In the genomic region with DNA sequence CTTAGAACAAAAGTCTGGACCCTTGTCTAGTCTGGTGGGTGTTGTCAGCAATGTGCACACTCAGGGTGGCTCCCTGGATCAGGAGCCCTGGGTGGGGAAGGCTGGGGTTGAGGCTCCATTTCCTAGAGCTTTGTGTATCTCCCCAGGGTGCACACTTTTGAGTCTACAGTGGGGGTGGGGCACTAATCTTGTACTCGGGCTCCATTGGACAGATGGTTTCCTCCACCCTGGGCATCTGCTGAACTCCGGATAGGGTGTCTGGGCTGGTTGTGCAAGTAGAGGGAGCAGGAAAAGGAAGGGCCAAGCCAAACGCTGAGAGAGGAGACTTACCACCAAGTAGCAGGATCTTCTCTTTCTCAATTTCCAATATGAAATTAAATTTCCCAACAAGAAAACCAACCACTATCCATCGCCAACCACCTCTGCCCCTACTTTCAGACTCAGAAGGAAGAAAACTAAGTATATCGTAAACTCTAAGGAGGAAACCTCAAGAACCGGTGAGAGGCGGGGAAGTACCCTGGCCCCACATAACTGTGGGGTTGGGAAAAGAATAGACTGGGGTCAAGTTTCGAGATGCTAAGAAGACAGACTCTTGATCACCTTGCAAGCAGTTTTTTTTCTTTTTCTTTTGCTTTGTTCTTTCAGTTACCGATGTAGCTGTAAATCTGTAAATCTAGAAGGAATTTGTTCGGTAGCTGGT, we compare ENCODE assay signal across 8 mouse cellular contexts. TPM values are rescaled to one million over a fixed set of nuclear protein-coding genes. Genes with fewer than 3 reads are reported as not detected.
A peak's percentile ranks its signal among the peaks of the same experiment; 100 is the strongest.
DNase-seq lines count a peak whose midpoint lies in the region; ATAC-seq and TF ChIP-seq lines count a peak whose summit lies in the region.

No protein-coding gene starts in this region.

- no peaks in the 10 kb centered on the region for H3K4me1 ChIP-seq in heart, embryonic 12.5 days (replicated peaks)
- H3K4me1 ChIP-seq in ES-Bruce4 (ENCODE audit: control insufficient read depth, insufficient read depth, low read length) = peaks cover 5% of the 10 kb centered on the region
- H3K4me1 ChIP-seq in embryonic facial prominence, embryonic 14.5 days (ENCODE audit: control insufficient read depth, insufficient read depth, low read length) = no peaks in the 10 kb centered on the region
- H3K4me1 ChIP-seq in liver, postnatal 0 days (ENCODE audit: insufficient read depth) = peaks cover 28% of the 10 kb centered on the region

- 79% methylated on average over 10 of the region's 10 CpGs for WGBS in heart, embryonic 12.5 days
- 85% methylated on average over 10 of the region's 10 CpGs for WGBS in embryonic facial prominence, embryonic 14.5 days
- 44% methylated on average over 10 of the region's 10 CpGs for WGBS in liver, postnatal 0 days (ENCODE audit: insufficient replicate concordance)

- H3K36me3 ChIP-seq in heart, embryonic 12.5 days = peaks cover 10% of the 10 kb centered on the region
- no peaks in the 10 kb centered on the region for H3K36me3 ChIP-seq in ES-Bruce4 (ENCODE audit: control insufficient read depth, insufficient read depth, low read length, poor library complexity, severe bottlenecking)
- H3K36me3 ChIP-seq in embryonic facial prominence, embryonic 14.5 days (ENCODE audit: control insufficient read depth, insufficient read depth, low read length) = peaks cover 29% of the 10 kb centered on the region
- H3K36me3 ChIP-seq in liver, postnatal 0 days (replicated peaks; ENCODE audit: insufficient read depth, low read length) = peaks cover 31% of the 10 kb centered on the region

- peak; percentile 94 for TF ChIP-seq EP300 in ES-Bruce4 (IDR thresholded peaks at IDR 0.05; ENCODE audit: insufficient read depth, low read depth, low read length)
- TF ChIP-seq EP300 in liver, postnatal 0 days (IDR thresholded peaks at IDR 0.05; ENCODE audit: low read depth) = no peak

- H3K27ac ChIP-seq in heart, embryonic 12.5 days (ENCODE audit: poor library complexity, severe bottlenecking) = no peak overlapping the region
- peak overlapping the region; percentile 76 for H3K27ac ChIP-seq in ES-Bruce4 (ENCODE audit: insufficient read depth, low read length)
- H3K27ac ChIP-seq in embryonic facial prominence, embryonic 14.5 days (replicated peaks; ENCODE audit: low read depth, low read length) = no peak overlapping the region
- peak overlapping the region; percentile 4; the same call in 1 of the 2 replicates for H3K27ac ChIP-seq in liver, postnatal 0 days (ENCODE audit: low read depth)

- no peak overlapping the region for H3K4me2 ChIP-seq in heart, embryonic 12.5 days
- no peak overlapping the region for H3K4me2 ChIP-seq in embryonic facial prominence, embryonic 14.5 days (ENCODE audit: low read depth, low read length)
- H3K4me2 ChIP-seq in liver, postnatal 0 days (ENCODE audit: low read depth, low read length) = peak overlapping the region; percentile 50

- H3K9me3 ChIP-seq in heart, embryonic 12.5 days (replicated peaks) = no peaks in the 10 kb centered on the region
- H3K9me3 ChIP-seq in ES-Bruce4 (replicated peaks; ENCODE audit: control insufficient read depth, insufficient read depth, low read length, poor library complexity, severe bottlenecking) = no peaks in the 10 kb centered on the region
- no peaks in the 10 kb centered on the region for H3K9me3 ChIP-seq in embryonic facial prominence, embryonic 14.5 days (ENCODE audit: control insufficient read depth, low read length)
- H3K9me3 ChIP-seq in liver, postnatal 0 days (ENCODE audit: low read length) = no peaks in the 10 kb centered on the region

- TF ChIP-seq POLR2A in ES-Bruce4 (IDR thresholded peaks at IDR 0.05; ENCODE audit: insufficient read depth, low read length) = no peak

- ATAC-seq in heart, embryonic 12.5 days (ENCODE audit: insufficient number of reproducible peaks, low FRiP score) = no peak
- peak; percentile 85 for ATAC-seq in embryonic facial prominence, embryonic 14.5 days (ENCODE audit: low read depth)
- ATAC-seq in liver, postnatal 0 days = peak; percentile 84

- H3K4me3 ChIP-seq in heart, embryonic 12.5 days = no peak overlapping the region
- no peak overlapping the region for H3K4me3 ChIP-seq in ES-Bruce4 (ENCODE audit: low read depth, low read length)
- H3K4me3 ChIP-seq in embryonic facial prominence, embryonic 14.5 days (ENCODE audit: low read depth, low read length) = no peak overlapping the region
- no peak overlapping the region for H3K4me3 ChIP-seq in liver, postnatal 0 days (ENCODE audit: low read depth, low read length)

- H3K9ac ChIP-seq in heart, embryonic 12.5 days = no peak overlapping the region
- H3K9ac ChIP-seq in ES-Bruce4 (ENCODE audit: low read depth, poor library complexity, severe bottlenecking) = 0 out of 2 replicates have a peak overlapping the region, but pooled peaks have one; percentile 29
- no peak overlapping the region for H3K9ac ChIP-seq in embryonic facial prominence, embryonic 14.5 days (ENCODE audit: low read depth, low read length)
- no peak overlapping the region for H3K9ac ChIP-seq in liver, postnatal 0 days (replicated peaks)

- TF ChIP-seq CTCF in ES-Bruce4 (IDR thresholded peaks at IDR 0.05; ENCODE audit: low read depth, low read length) = no peak
- no peak for TF ChIP-seq CTCF in liver, postnatal 0 days (IDR thresholded peaks at IDR 0.05; ENCODE audit: low read depth)

- peak; percentile 16 for DNase-seq in heart, adult 8-10 months (ENCODE audit: low spot score)
- peak; percentile 57 for DNase-seq in embryonic facial prominence, embryonic 14.5 days (ENCODE audit: low spot score)
- DNase-seq in liver, postnatal 0 days = peak; percentile 54
- no peak for DNase-seq in urinary bladder, adult 2 months (ENCODE audit: low spot score)
- DNase-seq in urinary bladder, adult 18-20 months (ENCODE audit: low spot score in 2 of 2) = no peak
- no peak for DNase-seq in thymus, adult 18-20 months

- H3K27me3 ChIP-seq in heart, embryonic 12.5 days (replicated peaks) = no peaks in the 10 kb centered on the region
- no peaks in the 10 kb centered on the region for H3K27me3 ChIP-seq in ES-Bruce4 (ENCODE audit: control insufficient read depth, insufficient read depth, low read length, poor library complexity, severe bottlenecking)
- no peaks in the 10 kb centered on the region for H3K27me3 ChIP-seq in embryonic facial prominence, embryonic 14.5 days (replicated peaks; ENCODE audit: control insufficient read depth, insufficient read depth, low read length)
- no peaks in the 10 kb centered on the region for H3K27me3 ChIP-seq in liver, postnatal 0 days (ENCODE audit: insufficient read depth, low read length)

RNA-seq across cellular contexts. Expression of gene Tnfrsf21, which starts 19.9 kb away (rescaled TPM):
- 10 to 100 TPM in 2 of 4 experiments, 1 to 10 TPM in 2; 7.1 to 13.9 (median 10.4) TPM for total RNA-seq in heart, adult 8-10 months (2022)
- 11.9 and 13.1 TPM in 2 replicates for polyA plus RNA-seq in heart, embryonic 12.5 days (2016; fragmentation: Nextera tagmentation; extraction: Ambion mirVana)
- 11.9 and 13.1 TPM in 2 replicates for polyA plus RNA-seq in ES-Bruce4 (2011; ENCODE audit: insufficient read depth, insufficient read length, low read depth, missing spikeins)
- polyA plus RNA-seq in embryonic facial prominence, embryonic 14.5 days (2014; fragmentation: Nextera tagmentation; extraction: Ambion mirVana) = 26.0 and 29.3 TPM in 2 replicates
- polyA plus RNA-seq in liver, postnatal 0 days (2015; fragmentation: Nextera tagmentation; extraction: Ambion mirVana) = 11.7 and 15.4 TPM in 2 replicates
- 62.3 and 64.4 TPM in 2 replicates for polyA plus RNA-seq in urinary bladder, adult 2 months (2012; rRNA removed)

Comparison
In these comparisons a context has a peak if more than half of its experiments do, and no peak if none do; other contexts are left out.
1. DNase-seq: peak in heart, adult 8-10 months (single experiment), embryonic facial prominence, embryonic 14.5 days (single experiment) and liver, postnatal 0 days (single experiment); none in urinary bladder, adult 2 months (single experiment), urinary bladder, adult 18-20 months (0 of 2) and thymus, adult 18-20 months (0 of 2).
2. H3K27ac ChIP-seq: peak in ES-Bruce4 (single experiment) and liver, postnatal 0 days (single experiment); none in heart, embryonic 12.5 days (single experiment) and embryonic facial prominence, embryonic 14.5 days (single experiment).